Mouse (Mus musculus): ENCODE results near the gene Ubiad1.

Gene Ubiad1

GRCm38 (mm10) chr4:148399437-148400094 lies 45.0 kb downstream of the Ubiad1 start:
- DNase-seq = no peak

DNA sequence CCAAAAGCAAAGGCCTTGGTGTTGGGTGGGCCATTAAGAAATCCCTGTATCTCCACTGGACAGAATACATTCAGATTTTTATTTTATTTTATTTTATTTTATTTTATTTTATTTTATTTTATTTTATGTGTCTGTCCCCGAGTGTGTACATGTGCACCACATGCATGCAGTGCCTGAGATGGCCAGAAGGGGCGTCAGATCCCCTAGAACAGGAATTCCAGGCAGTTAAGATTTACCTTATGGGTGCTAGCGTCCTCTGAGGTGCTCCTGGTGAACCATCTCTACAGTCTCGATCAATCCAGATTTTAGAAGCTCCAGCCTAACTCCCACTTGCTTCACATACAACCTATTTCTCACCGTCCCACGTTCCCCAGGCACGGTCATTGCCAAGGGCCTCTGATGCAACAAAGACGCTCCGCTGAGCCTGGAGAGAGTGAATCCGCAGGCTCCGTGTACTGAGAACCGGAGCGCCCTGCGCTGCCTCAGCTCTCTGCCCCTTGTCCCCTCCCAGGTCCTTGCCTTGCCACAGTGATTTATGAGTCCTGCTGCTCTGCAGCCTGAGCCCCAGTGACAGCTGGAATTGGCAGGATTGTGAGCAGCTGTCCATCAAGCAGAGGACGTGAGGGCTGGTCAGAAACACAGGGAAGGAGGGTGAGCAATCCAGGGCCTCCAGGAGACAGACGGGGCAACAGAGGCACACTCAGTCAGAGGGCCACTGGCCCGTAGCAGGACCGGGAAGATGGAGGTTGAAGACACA lies 46.9 kb downstream of the Ubiad1 start:
- no peak for DNase-seq

GRCm38 (mm10) chr4:148397113-148397512 lies 47.5 kb downstream of the Ubiad1 start:
- DNase-seq = no peak

DNA sequence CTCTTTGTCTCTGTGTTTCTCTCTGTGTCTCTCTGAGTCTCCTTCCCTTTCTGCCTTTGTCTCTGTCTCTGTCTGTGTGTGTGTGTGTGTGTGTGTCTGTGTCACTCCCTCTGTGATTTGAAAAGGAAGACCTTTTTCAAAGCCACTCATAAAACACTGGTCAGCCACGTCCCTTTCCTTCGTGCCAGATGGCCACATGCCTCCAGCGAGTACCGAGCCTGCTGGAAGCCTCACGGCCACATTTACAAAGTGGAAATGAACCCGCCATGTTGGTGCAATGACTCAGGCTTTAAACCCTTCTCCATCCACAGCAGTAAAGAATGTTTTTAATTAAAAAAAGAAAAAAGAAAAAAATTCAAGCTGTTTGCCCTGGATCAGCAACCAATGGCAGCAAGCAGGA lies 48.7 kb downstream of the Ubiad1 start:
- no peak for DNase-seq

- no peak for DNase-seq
Measured at GRCm38 (mm10) chr4:148395198-148395597, 49.4 kb downstream of the Ubiad1 start.

- no peak for DNase-seq
Measured at GRCm38 (mm10) chr4:148391714-148392310, 52.8 kb downstream of the Ubiad1 start.

- no peak for DNase-seq
Measured at GRCm38 (mm10) chr4:148389635-148390034, 54.9 kb downstream of the Ubiad1 start.

GRCm38 (mm10) chr4:148389047-148389446 lies 55.5 kb downstream of the Ubiad1 start:
- no peak for DNase-seq

- DNase-seq = no peak
Measured at GRCm38 (mm10) chr4:148385269-148385668, 59.3 kb downstream of the Ubiad1 start.

Measured in thymus, postnatal 25 days (tissue).